Mouse (Mus musculus): ENCODE results near the gene Osbpl2.

Osbpl2 gene

GRCm38 (mm10) chr2:180104659-180105377 is 14.3 kb upstream of the Osbpl2 start:
- DNase-seq (ENCODE audit: low read depth): no peak

- no peak for DNase-seq (ENCODE audit: low read depth)
Measured at GRCm38 (mm10) chr2:180105441-180106190, 13.5 kb upstream of the Osbpl2 start.

GRCm38 (mm10) chr2:180107081-180107480 is 12.0 kb upstream of the Osbpl2 start:
- no peak for DNase-seq (ENCODE audit: low read depth)

GRCm38 (mm10) chr2:180108285-180108684 is 10.8 kb upstream of the Osbpl2 start:
- DNase-seq (ENCODE audit: low read depth): no peak

GRCm38 (mm10) chr2:180113909-180114890 is 4.9 kb upstream of the Osbpl2 start:
- DNase-seq (ENCODE audit: low read depth): peak; percentile 58

GRCm38 (mm10) chr2:180115279-180115678 is 3.8 kb upstream of the Osbpl2 start:
- DNase-seq (ENCODE audit: low read depth): peak; percentile 91

- no peak for DNase-seq (ENCODE audit: low read depth)
Measured at GRCm38 (mm10) chr2:180116081-180116493, 3.0 kb upstream of the Osbpl2 start.

- no peak for DNase-seq (ENCODE audit: low read depth)
Measured at GRCm38 (mm10) chr2:180116741-180117484, 2.2 kb upstream of the Osbpl2 start.

GRCm38 (mm10) chr2:180117485-180118194 is 1.5 kb upstream of the Osbpl2 start:
- DNase-seq (ENCODE audit: low read depth): no peak

- DNase-seq (ENCODE audit: low read depth): no peak
Measured at GRCm38 (mm10) chr2:180119439-180120291, 559 bp downstream of the Osbpl2 start.

- DNase-seq (ENCODE audit: low read depth): no peak
Measured at GRCm38 (mm10) chr2:180120292-180120761, 1.2 kb downstream of the Osbpl2 start.

GRCm38 (mm10) chr2:180124192-180124591 is 5.1 kb downstream of the Osbpl2 start:
- DNase-seq (ENCODE audit: low read depth): no peak

- no peak for DNase-seq (ENCODE audit: low read depth)
Measured at GRCm38 (mm10) chr2:180126195-180126594, 7.1 kb downstream of the Osbpl2 start.

GRCm38 (mm10) chr2:180127675-180128074 is 8.6 kb downstream of the Osbpl2 start:
- no peak for DNase-seq (ENCODE audit: low read depth)

- DNase-seq (ENCODE audit: low read depth): no peak
Measured at GRCm38 (mm10) chr2:180133231-180133630, 14.1 kb downstream of the Osbpl2 start.

- DNase-seq (ENCODE audit: low read depth): no peak
Measured at GRCm38 (mm10) chr2:180133911-180134310, 14.8 kb downstream of the Osbpl2 start.

GRCm38 (mm10) chr2:180135414-180135813 is 16.3 kb downstream of the Osbpl2 start:
- no peak for DNase-seq (ENCODE audit: low read depth)

- DNase-seq (ENCODE audit: low read depth): no peak
Measured at GRCm38 (mm10) chr2:180146091-180146490, 27.0 kb downstream of the Osbpl2 start.

GRCm38 (mm10) chr2:180147379-180147778 is 28.3 kb downstream of the Osbpl2 start:
- DNase-seq (ENCODE audit: low read depth): no peak

- DNase-seq (ENCODE audit: low read depth): no peak
Measured at GRCm38 (mm10) chr2:180148551-180148950, 29.4 kb downstream of the Osbpl2 start.
